Mouse (Mus musculus): ENCODE measurements around the gene Ddx3x. TPM values are rescaled to one million over a fixed set of nuclear protein-coding genes. Genes with fewer than 3 reads are reported as not detected.
"Not testable (repeated sequence)": the region's sequence is repeated elsewhere in the genome, so short reads cannot be mapped to it uniquely, and the experiment has no call there.

Ddx3x gene
- polyA plus RNA-seq, 1 experiment from 2014 or later = 128 TPM

DNA sequence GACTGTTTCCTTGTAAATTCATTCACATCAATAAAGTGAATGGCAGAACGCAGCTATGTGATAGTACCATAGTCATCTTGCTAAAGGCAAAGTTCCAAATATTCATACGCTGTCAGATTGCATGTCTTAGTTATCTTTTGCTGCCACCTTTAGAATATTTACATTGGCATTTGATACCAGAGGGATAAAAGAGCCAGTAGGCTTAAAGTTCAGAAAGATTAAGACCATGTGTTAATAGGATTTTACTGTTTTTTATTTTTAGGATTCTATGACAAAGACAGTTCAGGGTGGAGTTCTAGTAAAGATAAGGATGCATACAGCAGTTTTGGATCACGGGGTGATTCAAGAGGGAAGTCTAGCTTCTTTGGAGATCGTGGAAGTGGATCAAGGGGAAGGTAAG, 5.0 kb downstream of the Ddx3x start:
- H3K9ac ChIP-seq (replicated peaks) = no peak overlapping the region
- ATAC-seq = no peak
- WGBS = 83% methylated on average over 4 of the region's 4 CpGs

DNA sequence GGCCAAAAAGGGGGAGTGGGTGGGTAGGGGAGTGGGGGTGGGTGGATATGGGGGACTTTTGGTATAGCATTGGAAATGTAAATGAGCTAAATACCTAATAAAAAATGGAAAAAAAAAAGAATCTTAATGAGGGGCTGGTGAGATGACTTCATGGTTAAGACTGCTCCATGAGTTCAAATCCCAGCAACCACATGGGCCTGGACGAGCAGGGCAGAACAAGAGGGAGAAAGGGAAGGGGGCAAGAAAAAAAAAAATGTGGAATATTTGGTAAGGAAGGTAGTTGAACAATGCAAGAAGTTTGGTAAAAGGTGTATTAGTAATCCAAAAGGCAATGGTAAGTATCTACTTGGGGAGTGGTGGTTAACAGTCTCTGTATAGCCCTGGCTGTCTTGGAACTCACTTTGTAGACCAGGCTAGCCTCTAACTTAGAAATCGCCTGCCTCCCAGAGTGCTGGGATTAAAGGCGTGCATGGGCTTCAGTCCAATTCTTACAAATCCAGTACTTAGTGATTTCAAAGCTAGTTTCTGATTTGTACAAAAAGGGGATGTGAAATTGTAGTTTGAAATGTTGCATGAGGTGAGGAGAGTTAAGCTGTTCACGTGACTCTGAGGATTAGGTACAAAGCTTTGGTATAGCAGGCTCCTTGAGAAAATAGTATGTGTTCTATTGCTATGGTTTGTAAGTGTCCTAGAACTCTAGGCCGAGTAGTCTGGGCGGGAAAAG, 13.9 kb downstream of the Ddx3x start:
- Histone ChIP-seq H3K36me3 (peaks cover 26% of the 10 kb centered on the region), H3K4me2 (replicated peaks) (no peak overlapping the region), H3K4me1 (replicated peaks) (no peaks in the 10 kb centered on the region), H3K27me3 (no peaks in the 10 kb centered on the region), H3K9me3 (no peaks in the 10 kb centered on the region), H3K9ac (replicated peaks) (no peak overlapping the region), H3K4me3 (replicated peaks) (no peak overlapping the region), H3K27ac (no peak overlapping the region)
- 50% methylated on average over 6 of the region's 6 CpGs for WGBS
- ATAC-seq = peak; percentile 63

More for the DNA sequence above, 5.0 kb downstream of the Ddx3x start:
- peaks cover 27% of the 10 kb centered on the region for H3K4me1 ChIP-seq (replicated peaks)
- no peak overlapping the region for H3K4me2 ChIP-seq (replicated peaks)
- no peak overlapping the region for H3K27ac ChIP-seq
- H3K9me3 ChIP-seq = no peaks in the 10 kb centered on the region
- H3K27me3 ChIP-seq = no peaks in the 10 kb centered on the region
- H3K4me3 ChIP-seq (replicated peaks) = no peak overlapping the region
- peaks cover 41% of the 10 kb centered on the region for H3K36me3 ChIP-seq

DNA sequence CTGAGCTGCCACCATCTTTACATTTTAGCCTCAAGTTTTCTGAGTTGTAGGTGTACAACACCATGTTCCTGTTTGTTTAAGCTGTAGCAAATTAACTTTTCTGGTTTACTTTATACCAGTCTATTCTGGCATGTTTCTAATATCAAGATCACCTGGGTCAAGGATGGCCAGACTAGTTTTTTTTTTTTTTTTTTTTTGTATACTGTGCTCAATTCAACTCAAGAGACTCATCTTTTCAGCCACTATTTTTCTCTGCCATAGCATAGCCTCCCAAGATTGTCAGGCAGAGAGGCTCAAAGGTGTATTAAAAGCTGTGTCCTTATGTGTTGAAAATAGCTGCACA, 14.4 kb downstream of the Ddx3x start:
- H3K27ac ChIP-seq = no peak overlapping the region
- H3K9ac ChIP-seq (replicated peaks) = no peak overlapping the region
- H3K4me3 ChIP-seq (replicated peaks) = no peak overlapping the region
- no peak overlapping the region for H3K4me2 ChIP-seq (replicated peaks)
- H3K4me1 ChIP-seq (replicated peaks) = no peaks in the 10 kb centered on the region
- H3K36me3 ChIP-seq = peaks cover 22% of the 10 kb centered on the region
- no peak for ATAC-seq
- H3K27me3 ChIP-seq = no peaks in the 10 kb centered on the region
- no peaks in the 10 kb centered on the region for H3K9me3 ChIP-seq

DNA sequence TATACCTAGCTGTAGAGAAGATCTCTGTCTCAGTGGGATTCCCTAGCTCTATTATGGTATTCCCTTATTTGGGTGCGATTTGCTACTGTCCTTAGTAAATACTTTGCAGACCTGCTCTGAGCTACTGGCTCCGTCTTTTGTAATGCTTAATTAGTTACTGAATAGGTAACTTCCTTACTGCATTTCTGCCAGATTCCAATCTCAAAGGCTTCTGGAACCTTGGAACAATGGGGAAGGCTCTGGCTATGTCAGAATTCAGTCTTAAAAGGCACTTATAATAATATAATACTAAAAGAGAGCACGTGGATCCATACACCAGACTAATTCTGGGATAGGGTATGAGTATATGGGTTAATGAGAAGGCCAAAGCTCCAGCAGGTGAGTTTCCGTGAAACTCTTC, 15.5 kb downstream of the Ddx3x start:
- WGBS = 32% methylated on average over 4 of the region's 4 CpGs
- not testable (repeated sequence) for H3K4me2 ChIP-seq (replicated peaks); H3K9ac ChIP-seq (replicated peaks); H3K27me3 ChIP-seq; H3K27ac ChIP-seq; H3K9me3 ChIP-seq; H3K4me1 ChIP-seq (replicated peaks); H3K4me3 ChIP-seq (replicated peaks); ATAC-seq
- H3K36me3 ChIP-seq = peaks cover 13% of the 10 kb centered on the region

DNA sequence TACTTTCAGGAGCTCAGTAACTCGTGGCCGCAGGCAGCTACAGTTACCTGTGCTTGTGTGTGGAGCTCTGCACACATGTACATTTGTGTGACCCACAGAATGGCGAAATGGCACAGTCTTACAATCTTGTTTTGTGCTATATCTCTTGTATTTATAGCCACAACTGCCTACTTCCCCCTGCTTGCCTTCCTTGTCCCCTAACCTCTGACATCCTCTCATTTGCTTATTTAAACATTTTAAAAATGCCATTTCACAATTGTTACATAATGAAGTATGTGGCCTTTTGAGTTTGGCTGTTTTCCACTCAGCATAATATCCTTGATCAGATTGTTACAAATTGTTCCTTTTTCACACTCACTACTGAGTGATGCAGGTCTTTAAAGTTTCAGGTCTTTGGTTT, 25.4 kb downstream of the Ddx3x start:
- no peak overlapping the region for H3K4me2 ChIP-seq (replicated peaks)
- no peak overlapping the region for H3K4me3 ChIP-seq (replicated peaks)
- no peaks in the 10 kb centered on the region for H3K4me1 ChIP-seq (replicated peaks)
- 84% methylated on average over 3 of the region's 3 CpGs for WGBS
- H3K27me3 ChIP-seq = no peaks in the 10 kb centered on the region
- no peak overlapping the region for H3K27ac ChIP-seq
- no peaks in the 10 kb centered on the region; the same call in 1 of the 2 replicates for H3K9me3 ChIP-seq
- no peak for ATAC-seq
- H3K36me3 ChIP-seq = no peaks in the 10 kb centered on the region
- H3K9ac ChIP-seq (replicated peaks) = no peak overlapping the region

DNA sequence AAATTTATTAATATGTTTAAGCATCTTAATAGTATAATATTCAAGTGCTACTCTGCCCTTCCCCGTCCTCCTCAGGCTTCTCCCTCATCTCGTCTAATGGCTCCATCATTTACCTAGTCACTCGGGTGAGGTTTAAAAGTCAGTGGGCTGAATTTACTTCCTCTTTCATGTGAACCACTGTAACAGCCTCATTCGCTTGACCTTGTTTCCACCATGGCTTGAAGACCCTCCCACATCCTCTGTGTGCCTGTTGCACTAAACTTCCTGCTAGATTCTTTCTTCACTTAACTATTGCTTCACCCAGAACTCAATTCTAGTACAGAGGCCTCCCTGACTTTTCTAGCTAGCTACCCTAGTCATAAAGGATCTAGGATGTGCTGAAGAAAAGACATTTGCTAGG, 30.6 kb downstream of the Ddx3x start:
- no peaks in the 10 kb centered on the region for H3K27me3 ChIP-seq
- H3K9me3 ChIP-seq = no peaks in the 10 kb centered on the region
- H3K4me2 ChIP-seq (replicated peaks) = no peak overlapping the region
- 81% methylated on average over 4 of the region's 4 CpGs for WGBS
- no peak overlapping the region for H3K27ac ChIP-seq
- H3K4me3 ChIP-seq (replicated peaks) = no peak overlapping the region
- no peak overlapping the region for H3K9ac ChIP-seq (replicated peaks)
- H3K4me1 ChIP-seq (replicated peaks) = no peaks in the 10 kb centered on the region
- H3K36me3 ChIP-seq = no peaks in the 10 kb centered on the region
- ATAC-seq = no peak

DNA sequence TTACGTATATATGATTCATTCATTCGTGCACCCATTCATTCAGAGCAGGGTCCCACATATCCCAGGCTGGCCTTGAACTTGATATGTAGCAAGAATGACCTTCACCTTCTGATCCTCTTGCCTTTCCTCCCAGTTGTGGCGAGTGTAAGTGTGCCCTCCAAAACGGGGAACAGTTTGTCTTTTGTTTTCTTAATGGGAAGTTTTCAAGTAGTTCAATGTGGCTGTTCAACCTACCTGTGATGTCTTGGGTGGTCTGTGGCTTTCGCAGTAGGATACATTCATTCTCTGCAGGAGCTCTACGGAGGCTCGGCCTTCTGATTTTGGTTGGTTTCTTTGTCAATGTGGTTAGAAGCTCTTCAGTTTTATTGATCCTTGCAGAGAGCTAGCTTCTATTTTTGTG, 48.8 kb downstream of the Ddx3x start:
- Histone ChIP-seq H3K27ac (no peak overlapping the region), H3K4me1 (replicated peaks) (no peaks in the 10 kb centered on the region), H3K9ac (replicated peaks) (no peak overlapping the region), H3K27me3 (peaks cover 11% of the 10 kb centered on the region; the same call in 1 of the 2 replicates), H3K36me3 (no peaks in the 10 kb centered on the region), H3K9me3 (no peaks in the 10 kb centered on the region), H3K4me3 (replicated peaks) (no peak overlapping the region), H3K4me2 (replicated peaks) (no peak overlapping the region)
- WGBS = 82% methylated on average over 7 of the region's 7 CpGs
- ATAC-seq = no peak

Other genes with a start within 250 kb of the Ddx3x start
- gene Usp9x, start 209.5 kb upstream of the Ddx3x start, polyA plus RNA-seq (2015; fragmentation: Nextera tagmentation; extraction: Ambion mirVana) = 44.6 and 47.8 TPM in 2 replicates
- gene Nyx, start 185.1 kb downstream of the Ddx3x start, polyA plus RNA-seq (2015; fragmentation: Nextera tagmentation; extraction: Ambion mirVana) = 0.10 and 0.16 TPM in 2 replicates

Data from midbrain, embryonic 13.5 days (tissue).